Mouse (Mus musculus) MEL (cell line): ENCODE measurements around the gene Slc8a1. TPM values are rescaled to one million over a fixed set of nuclear protein-coding genes. Genes with fewer than 3 reads are reported as not detected.

ENCODE experiments used
- DNase-seq: peaks from one replicate; pipeline ENCODE4 v3.0.0; 2011; ENCODE audit warnings: low read depth, low spot score
- H3K27ac ChIP-seq: 2 replicates; pipeline ENCODE4 v1.5.1; 2012; ENCODE audit warnings: low read depth, mild to moderate bottlenecking, control low read depth, low read length, moderate library complexity; ENCODE audit not compliant: control insufficient read depth
- H3K27me3 ChIP-seq, 2 experiments: fragments of 150-350 bp in 1 of 2; sonication (generic) in 1 of 2; 2 replicates each; pipeline ENCODE4 v1.6.1; 2012; ENCODE audit warnings: low read length in 2 of 2, mild to moderate bottlenecking in 2 of 2, improper control_type of control experiment in 1 of 2, moderate library complexity in 1 of 2; ENCODE audit not compliant: insufficient read depth in 2 of 2, control insufficient read depth in 1 of 2
- H3K36me3 ChIP-seq, 2 experiments: 2 replicates each; pipeline ENCODE4 v1.6.1; 2012 to 2014; ENCODE audit warnings: low read length in 2 of 2, improper control_type of control experiment in 1 of 2, inconsistent platforms in 1 of 2, mild to moderate bottlenecking in 1 of 2; ENCODE audit not compliant: insufficient read depth in 2 of 2, control insufficient read depth in 1 of 2
- H3K4me1 ChIP-seq, 2 experiments: fragments of 150-350 bp in 1 of 2; sonication (generic) in 1 of 2; 2 replicates each; pipeline ENCODE4 v1.6.1; 2012; ENCODE audit warnings: low read length in 2 of 2, improper control_type of control experiment in 1 of 2, mild to moderate bottlenecking in 1 of 2; ENCODE audit not compliant: insufficient read depth in 2 of 2, control insufficient read depth in 1 of 2
- H3K4me3 ChIP-seq, 2 experiments: fragments of 150-350 bp in 1 of 2; sonication (generic) in 1 of 2; 2 replicates each; pipeline ENCODE4 v1.5.1; 2012; ENCODE audit warnings: low read depth in 2 of 2, low read length in 2 of 2, mild to moderate bottlenecking in 2 of 2, moderate library complexity in 2 of 2, control low read depth in 1 of 2, improper control_type of control experiment in 1 of 2; ENCODE audit not compliant: control insufficient read depth in 1 of 2, insufficient read depth in 1 of 2
- H3K79me2 ChIP-seq: 2 replicates; pipeline ENCODE4 v1.6.1; 2012; ENCODE audit warnings: mild to moderate bottlenecking, low read length, moderate library complexity; ENCODE audit not compliant: control insufficient read depth, poor library complexity, insufficient read depth
- H3K9ac ChIP-seq: 2 replicates; pipeline ENCODE4 v1.6.1; 2012; ENCODE audit warnings: low read depth, mild to moderate bottlenecking, control low read depth, low read length, moderate library complexity; ENCODE audit not compliant: control insufficient read depth, poor library complexity, severe bottlenecking
- H3K9me3 ChIP-seq: fragments of 150-350 bp; sonication (generic); replicated peaks from 2 replicates; pipeline ENCODE4 v1.6.1; 2012; ENCODE audit warnings: mild to moderate bottlenecking, low read length, improper control_type of control experiment, moderate library complexity; ENCODE audit not compliant: insufficient read depth
- BHLHE40 ChIP-seq: IDR thresholded peaks from 2 replicates; pipeline ENCODE4 v1.6.1; 2012; ENCODE audit warnings: low read depth, mild to moderate bottlenecking, inconsistent platforms, low read length, improper control_type of control experiment, borderline replicate concordance
- CHD1 ChIP-seq: IDR thresholded peaks from 2 replicates; pipeline ENCODE4 v1.6.1; 2012; ENCODE audit warnings: low read depth, mild to moderate bottlenecking, inconsistent platforms, low read length, improper control_type of control experiment
- CHD2 ChIP-seq: IDR thresholded peaks from 2 replicates; pipeline ENCODE4 v1.6.1; 2011; ENCODE audit warnings: low read length, improper control_type of control experiment
- E2F4 ChIP-seq: IDR thresholded peaks from 2 replicates; pipeline ENCODE4 v1.6.1; 2011; ENCODE audit warnings: low read depth, low read length, improper control_type of control experiment, borderline replicate concordance
- EP300 ChIP-seq, 2 experiments: IDR thresholded peaks; 2 replicates each; pipeline ENCODE4 v1.6.1; 2011; ENCODE audit warnings: improper control_type of control experiment in 2 of 2, low read length in 2 of 2, low read depth in 1 of 2, mild to moderate bottlenecking in 1 of 2
- GABPA ChIP-seq: IDR thresholded peaks from 2 replicates; pipeline ENCODE4 v1.6.1; 2012; ENCODE audit warnings: low read depth, mild to moderate bottlenecking, inconsistent platforms, low read length, improper control_type of control experiment, moderate library complexity
- GATA1 ChIP-seq: IDR thresholded peaks from 2 replicates; pipeline ENCODE4 v1.6.1; 2011; ENCODE audit warnings: low read depth, low read length, improper control_type of control experiment
- HCFC1 ChIP-seq: IDR thresholded peaks from 2 replicates; pipeline ENCODE4 v1.6.1; 2012; ENCODE audit warnings: low read depth, mild to moderate bottlenecking, inconsistent platforms, low read length, improper control_type of control experiment, moderate library complexity
- MAFK ChIP-seq: IDR thresholded peaks from 2 replicates; pipeline ENCODE4 v1.6.1; 2011; ENCODE audit warnings: low read depth, mild to moderate bottlenecking, low read length, improper control_type of control experiment, borderline replicate concordance
- MAZ ChIP-seq: IDR thresholded peaks from 2 replicates; pipeline ENCODE4 v1.6.1; 2012; ENCODE audit warnings: low read depth, mild to moderate bottlenecking, inconsistent platforms, low read length, improper control_type of control experiment
- MEF2A ChIP-seq: IDR thresholded peaks from 2 replicates; pipeline ENCODE4 v1.6.1; 2014; ENCODE audit warnings: low read depth, mild to moderate bottlenecking, inconsistent platforms, low read length, improper control_type of control experiment; ENCODE audit not compliant: poor library complexity, insufficient replicate concordance, severe bottlenecking; ENCODE audit errors: extremely low read depth
- MXI1 ChIP-seq: IDR thresholded peaks from 2 replicates; pipeline ENCODE4 v1.6.1; 2011; ENCODE audit warnings: mild to moderate bottlenecking, low read depth, low read length, improper control_type of control experiment
- MYB ChIP-seq: IDR thresholded peaks from 2 replicates; pipeline ENCODE4 v1.6.1; 2011; ENCODE audit warnings: mild to moderate bottlenecking, low read depth, low read length, improper control_type of control experiment
- NRF1 ChIP-seq: IDR thresholded peaks from 2 replicates; pipeline ENCODE4 v1.6.1; 2014; ENCODE audit warnings: low read depth, mild to moderate bottlenecking, inconsistent platforms, low read length, improper control_type of control experiment, moderate library complexity; ENCODE audit not compliant: poor library complexity, insufficient read depth, severe bottlenecking
- POLR2A ChIP-seq, 2 experiments: IDR thresholded peaks; 2 replicates each; pipeline ENCODE4 v1.6.1; 2011 to 2012; ENCODE audit warnings: low read length in 2 of 2, mild to moderate bottlenecking in 2 of 2, control low read depth in 1 of 2, improper control_type of control experiment in 1 of 2, low read depth in 1 of 2, moderate library complexity in 1 of 2; ENCODE audit not compliant: control insufficient read depth in 1 of 2, insufficient read depth in 1 of 2, poor library complexity in 1 of 2
- POLR2AphosphoS5 ChIP-seq: IDR thresholded peaks from 2 replicates; pipeline ENCODE4 v1.6.1; 2012; ENCODE audit warnings: low read depth, borderline replicate concordance, mild to moderate bottlenecking, inconsistent platforms, low read length, moderate library complexity, mixed read lengths
- RAD21 ChIP-seq: IDR thresholded peaks from 2 replicates; pipeline ENCODE4 v1.6.1; 2011; ENCODE audit warnings: mild to moderate bottlenecking, low read depth, low read length, improper control_type of control experiment
- SMC3 ChIP-seq: IDR thresholded peaks from 2 replicates; pipeline ENCODE4 v1.6.1; 2011; ENCODE audit warnings: low read depth, low read length, improper control_type of control experiment
- TAL1 ChIP-seq: IDR thresholded peaks from 2 replicates; pipeline ENCODE4 v1.6.1; 2012; ENCODE audit warnings: mild to moderate bottlenecking, inconsistent platforms, low read length, moderate library complexity, mixed read lengths
- USF1 ChIP-seq: IDR thresholded peaks from 2 replicates; pipeline ENCODE4 v1.6.1; 2014; ENCODE audit warnings: low read depth, mild to moderate bottlenecking, inconsistent platforms, low read length, improper control_type of control experiment, moderate library complexity
- ZKSCAN1 ChIP-seq: IDR thresholded peaks from 2 replicates; pipeline ENCODE4 v1.6.1; 2012; ENCODE audit warnings: low read depth, mild to moderate bottlenecking, inconsistent platforms, low read length, improper control_type of control experiment, moderate library complexity
- polyA plus RNA-seq, 2 experiments: library from polyadenylated mRNA; stranded (reverse) in 1 of 2; unstranded in 1 of 2; fragments of >175 nt in 1 of 2; fragments of >200 nt in 1 of 2; gene quantifications; 2 replicates each; pipeline versions ENCODE4 v1.2.1 to v1.2.4; 2012; ENCODE audit warnings: low replicate concordance in 2 of 2, low read depth in 1 of 2; ENCODE audit not compliant: insufficient read length in 2 of 2, insufficient read depth in 1 of 2, missing spikeins in 1 of 2
- total RNA-seq: library from RNA; depleted of rRNA; stranded (reverse); fragments of 300-350 nt; gene quantifications from 2 replicates; pipeline ENCODE4 v1.2.3, GENCODE M21; 2012

The Slc8a1 gene
- total and polyA plus RNA-seq, 3 experiments = 0.86 to 1.0 TPM; not detected in 1

GRCm38 (mm10) chr17:81496616-81497015 is 241.6 kb downstream of the Slc8a1 start:
- no peak overlapping the region for H3K9ac ChIP-seq
- no peaks in the 10 kb centered on the region for H3K36me3 ChIP-seq
- no peaks in the 10 kb centered on the region for H3K4me1 ChIP-seq
- no peaks in the 10 kb centered on the region for H3K9me3 ChIP-seq
- H3K27me3 ChIP-seq = no peaks in the 10 kb centered on the region
- no peak for TF ChIP-seq TAL1
- no peak for TF ChIP-seq CHD1
- no peak for TF ChIP-seq HCFC1
- TF ChIP-seq MYB = no peak
- no peak for TF ChIP-seq POLR2A (IDR thresholded peaks at IDR 0.05; ENCODE audit: control insufficient read depth in 1 of 2, insufficient read depth in 1 of 2, low read depth in 1 of 2, low read length in 2 of 2, poor library complexity in 1 of 2)
- no peak for TF ChIP-seq MAZ
- TF ChIP-seq CHD2 = no peak
- no peak for TF ChIP-seq MXI1
- no peak for TF ChIP-seq BHLHE40
- TF ChIP-seq USF1 = no peak
- TF ChIP-seq GABPA = no peak
- no peak for TF ChIP-seq RAD21
- no peak for TF ChIP-seq POLR2AphosphoS5
- TF ChIP-seq NRF1 = no peak
- H3K4me3 ChIP-seq = no peak overlapping the region
- no peak for DNase-seq
- H3K79me2 ChIP-seq = no peaks in the 10 kb centered on the region
- H3K27ac ChIP-seq = no peak overlapping the region

GRCm38 (mm10) chr17:81492216-81492865 is 245.8 kb downstream of the Slc8a1 start:
- no peaks in the 10 kb centered on the region for H3K27me3 ChIP-seq

More at GRCm38 (mm10) chr17:81492216-81492865, 245.8 kb downstream of the Slc8a1 start:
- H3K4me3 ChIP-seq = no peak overlapping the region
- H3K4me1 ChIP-seq = no peaks in the 10 kb centered on the region
- no peaks in the 10 kb centered on the region for H3K79me2 ChIP-seq
- no peak for TF ChIP-seq MAFK
- TF ChIP-seq POLR2AphosphoS5 = no peak
- TF ChIP-seq POLR2A (IDR thresholded peaks at IDR 0.05; ENCODE audit: control insufficient read depth in 1 of 2, insufficient read depth in 1 of 2, low read depth in 1 of 2, low read length in 2 of 2, poor library complexity in 1 of 2) = no peak
- no peak for TF ChIP-seq HCFC1
- no peak for TF ChIP-seq MXI1
- no peak for TF ChIP-seq CHD2
- TF ChIP-seq SMC3 = no peak
- TF ChIP-seq E2F4 = no peak
- no peak for TF ChIP-seq MAZ
- TF ChIP-seq RAD21 = no peak
- no peak for TF ChIP-seq EP300 (IDR thresholded peaks at IDR 0.05; ENCODE audit: low read depth in 1 of 2, low read length in 2 of 2)
- no peak for TF ChIP-seq MEF2A
- TF ChIP-seq GATA1 = no peak
- TF ChIP-seq ZKSCAN1 = no peak
- no peak for TF ChIP-seq USF1
- H3K36me3 ChIP-seq = no peaks in the 10 kb centered on the region
- no peak for DNase-seq
- no peak overlapping the region for H3K27ac ChIP-seq
- H3K9me3 ChIP-seq = no peaks in the 10 kb centered on the region
- no peak overlapping the region for H3K9ac ChIP-seq
